Mouse (Mus musculus): ENCODE data around the gene Dock1.

The Dock1 gene

GRCm38 (mm10) chr7:135065301-135065700 lies 394.8 kb downstream of the Dock1 start:
- DNase-seq = no peak

- no peak for DNase-seq
Measured at GRCm38 (mm10) chr7:135068887-135069286, 398.4 kb downstream of the Dock1 start.

- DNase-seq = peak; percentile 47
Measured at GRCm38 (mm10) chr7:135076904-135077303, 406.4 kb downstream of the Dock1 start.

GRCm38 (mm10) chr7:135077340-135077739 lies 406.9 kb downstream of the Dock1 start:
- no peak for DNase-seq

GRCm38 (mm10) chr7:135077806-135078205 lies 407.4 kb downstream of the Dock1 start:
- no peak for DNase-seq

GRCm38 (mm10) chr7:135083421-135083820 lies 413.0 kb downstream of the Dock1 start:
- DNase-seq = peak; percentile 31

GRCm38 (mm10) chr7:135084069-135084468 lies 413.6 kb downstream of the Dock1 start:
- DNase-seq = no peak

GRCm38 (mm10) chr7:135086556-135086955 lies 416.1 kb downstream of the Dock1 start:
- DNase-seq = no peak

- DNase-seq = no peak
Measured at GRCm38 (mm10) chr7:135089626-135090025, 419.2 kb downstream of the Dock1 start.

- DNase-seq = no peak
Measured at GRCm38 (mm10) chr7:135093851-135094250, 423.4 kb downstream of the Dock1 start.

- DNase-seq = no peak
Measured at GRCm38 (mm10) chr7:135101921-135102320, 431.5 kb downstream of the Dock1 start.

- peak; percentile 25 for DNase-seq
Measured at GRCm38 (mm10) chr7:135106536-135106935, 436.1 kb downstream of the Dock1 start.

GRCm38 (mm10) chr7:135110307-135110706 lies 439.9 kb downstream of the Dock1 start:
- no peak for DNase-seq

GRCm38 (mm10) chr7:135125296-135126065 lies 455.0 kb downstream of the Dock1 start:
- no peak for DNase-seq

GRCm38 (mm10) chr7:135132461-135132860 lies 462.0 kb downstream of the Dock1 start:
- DNase-seq = no peak

GRCm38 (mm10) chr7:135134619-135135018 lies 464.2 kb downstream of the Dock1 start:
- DNase-seq = peak; percentile 11

- no peak for DNase-seq
Measured at GRCm38 (mm10) chr7:135139153-135139612, 468.7 kb downstream of the Dock1 start.

GRCm38 (mm10) chr7:135144731-135145130 lies 474.3 kb downstream of the Dock1 start:
- no peak for DNase-seq

- no peak for DNase-seq
Measured at GRCm38 (mm10) chr7:135150926-135151325, 480.5 kb downstream of the Dock1 start.

- no peak for DNase-seq
Measured at GRCm38 (mm10) chr7:135157571-135157970, 487.1 kb downstream of the Dock1 start.

- no peak for DNase-seq
Measured at GRCm38 (mm10) chr7:135158381-135158780, 487.9 kb downstream of the Dock1 start.

- DNase-seq = no peak
Measured at GRCm38 (mm10) chr7:135159606-135160005, 489.2 kb downstream of the Dock1 start.

GRCm38 (mm10) chr7:135165155-135165554 lies 494.7 kb downstream of the Dock1 start:
- peak; percentile 62 for DNase-seq

- DNase-seq = no peak
Measured at GRCm38 (mm10) chr7:135169936-135170335, 499.5 kb downstream of the Dock1 start.

GRCm38 (mm10) chr7:135172219-135172618 lies 501.8 kb downstream of the Dock1 start:
- peak; percentile 12 for DNase-seq
